Mouse (Mus musculus) ES-E14 (cell line): ENCODE measurements around the gene Ptprm. TPM values are rescaled to one million over a fixed set of nuclear protein-coding genes. Genes with fewer than 3 reads are reported as not detected.

Experiments used
- DNase-seq: peaks from one replicate; pipeline ENCODE4 v3.0.0-alpha.2; 2013; ENCODE audit warnings: low read depth, low spot score
- H3K27ac ChIP-seq: 2 replicates; pipeline ENCODE4 v1.5.1; 2012; ENCODE audit warnings: low read depth, mild to moderate bottlenecking, low read length, moderate library complexity, mixed read lengths; ENCODE audit not compliant: poor library complexity, insufficient read depth, severe bottlenecking
- H3K36me3 ChIP-seq: 2 replicates; pipeline ENCODE4 v1.6.1; 2012; ENCODE audit warnings: mild to moderate bottlenecking, low read length, moderate library complexity, mixed read lengths; ENCODE audit not compliant: control insufficient read depth, poor library complexity, insufficient read depth, severe bottlenecking
- H3K4me1 ChIP-seq, 2 experiments: fragments of 150-350 bp in 1 of 2; sonication (generic) in 1 of 2; 2 replicates each; pipeline ENCODE4 v1.6.1; 2012; ENCODE audit warnings: low read length in 2 of 2, mild to moderate bottlenecking in 1 of 2, mixed read lengths in 1 of 2; ENCODE audit not compliant: control insufficient read depth in 2 of 2, insufficient read depth in 2 of 2, poor library complexity in 1 of 2
- H3K4me3 ChIP-seq, 2 experiments: fragments of 150-350 bp in 1 of 2; sonication (generic) in 1 of 2; 2 replicates each; pipeline ENCODE4 v1.5.1; 2012; ENCODE audit warnings: low read length in 2 of 2, low read depth in 1 of 2, mild to moderate bottlenecking in 1 of 2, mixed read lengths in 1 of 2; ENCODE audit not compliant: insufficient read depth in 1 of 2, poor library complexity in 1 of 2, severe bottlenecking in 1 of 2
- H3K9ac ChIP-seq: 2 replicates; pipeline ENCODE4 v1.6.1; 2012; ENCODE audit warnings: low read depth, mild to moderate bottlenecking, low read length, mixed read lengths; ENCODE audit not compliant: poor library complexity, insufficient read depth, severe bottlenecking
- H3K9me3 ChIP-seq: fragments of 150-350 bp; sonication (generic); 2 replicates; pipeline ENCODE4 v1.6.1; 2012; ENCODE audit warnings: low read depth, mild to moderate bottlenecking, low read length; ENCODE audit not compliant: control insufficient read depth, insufficient read depth
- CHD2 ChIP-seq: IDR thresholded peaks from 2 replicates; pipeline ENCODE4 v1.6.1; 2014; ENCODE audit warnings: mild to moderate bottlenecking, low read depth, low read length, inconsistent platforms
- HCFC1 ChIP-seq: IDR thresholded peaks from 2 replicates; pipeline ENCODE4 v1.6.1; 2012; ENCODE audit warnings: low read length, inconsistent platforms, borderline replicate concordance; ENCODE audit not compliant: insufficient read depth
- MAFK ChIP-seq: IDR thresholded peaks from 2 replicates; pipeline ENCODE4 v1.6.1; 2014; ENCODE audit warnings: mild to moderate bottlenecking, low read depth, low read length, inconsistent platforms; ENCODE audit not compliant: insufficient read depth
- ZC3H11A ChIP-seq: IDR thresholded peaks from 2 replicates; pipeline ENCODE4 v1.6.1; 2012; ENCODE audit warnings: low read depth, mild to moderate bottlenecking, inconsistent platforms, low read length, borderline replicate concordance
- ZNF384 ChIP-seq: IDR thresholded peaks from 2 replicates; pipeline ENCODE4 v1.6.1; 2012; ENCODE audit warnings: low read depth, low read length, inconsistent platforms
- in situ Hi-C, 2 experiments: fragments of 600-800 bp; cut with MboI; formaldehyde crosslinking; loops; one replicate each; pipeline ENCODE4 v1.15.1; 2025; ENCODE audit warnings: low sequenced_read_pairs in 2 of 2, inconsistent platforms in 1 of 2; ENCODE audit not compliant: unreplicated experiment in 2 of 2
- total RNA-seq: library from RNA; depleted of rRNA; stranded (reverse); fragments of 300-350 nt; gene quantifications from 2 replicates; pipeline ENCODE4 v1.2.3, GENCODE M21; 2012

Gene Ptprm
- total RNA-seq, 1 experiment: 2.9 TPM

GRCm38 (mm10) chr17:67363377-67364070 is 9.3 kb upstream of the Ptprm start:
- no peaks in the 10 kb centered on the region for H3K4me1 ChIP-seq
- no peak for DNase-seq
- no peaks in the 10 kb centered on the region for H3K36me3 ChIP-seq
- TF ChIP-seq ZNF384 (peak; percentile 70), CHD2 (no peak)
- H3K9me3 ChIP-seq: no peaks in the 10 kb centered on the region
- no peak overlapping the region for H3K4me3 ChIP-seq
- H3K9ac ChIP-seq: no peak overlapping the region
- H3K27ac ChIP-seq: no peak overlapping the region
- in situ Hi-C loops: no loop called here

GRCm38 (mm10) chr17:67362131-67362530 is 7.9 kb upstream of the Ptprm start:
- H3K9me3 ChIP-seq: no peaks in the 10 kb centered on the region
- H3K4me1 ChIP-seq: no peaks in the 10 kb centered on the region
- in situ Hi-C loops: no loop called here
- no peaks in the 10 kb centered on the region for H3K36me3 ChIP-seq
- no peak for DNase-seq
- TF ChIP-seq HCFC1 (no peak), ZC3H11A (no peak), MAFK (no peak), ZNF384 (no peak), CHD2 (no peak)
- H3K4me3 ChIP-seq: no peak overlapping the region
- no peak overlapping the region for H3K27ac ChIP-seq
- no peak overlapping the region for H3K9ac ChIP-seq

- in situ Hi-C loops: no loop called here
- Histone ChIP-seq H3K9me3 (no peaks in the 10 kb centered on the region), H3K36me3 (no peaks in the 10 kb centered on the region), H3K4me3 (no peak overlapping the region), H3K4me1 (no peaks in the 10 kb centered on the region), H3K27ac (no peak overlapping the region), H3K9ac (no peak overlapping the region)
- TF ChIP-seq MAFK: no peak
- no peak for TF ChIP-seq HCFC1
- no peak for TF ChIP-seq CHD2
- DNase-seq: no peak
Measured at GRCm38 (mm10) chr17:67360606-67361005, 6.3 kb upstream of the Ptprm start.

- H3K27ac ChIP-seq: no peak overlapping the region
- H3K4me1 ChIP-seq: no peaks in the 10 kb centered on the region
- no peaks in the 10 kb centered on the region for H3K36me3 ChIP-seq
- TF ChIP-seq MAFK (no peak), HCFC1 (no peak), CHD2 (no peak), ZNF384 (no peak), ZC3H11A (no peak)
- no peak overlapping the region for H3K9ac ChIP-seq
- DNase-seq: no peak
- no peaks in the 10 kb centered on the region for H3K9me3 ChIP-seq
- H3K4me3 ChIP-seq: no peak overlapping the region
- in situ Hi-C loops: no loop called here
Measured at GRCm38 (mm10) chr17:67359578-67359977, 5.3 kb upstream of the Ptprm start.

- Histone ChIP-seq H3K4me1 (no peaks in the 10 kb centered on the region), H3K9ac (no peak overlapping the region), H3K27ac (no peak overlapping the region), H3K4me3 (no peak overlapping the region), H3K36me3 (no peaks in the 10 kb centered on the region), H3K9me3 (no peaks in the 10 kb centered on the region)
- DNase-seq: no peak
- in situ Hi-C loops: no loop called here
- TF ChIP-seq CHD2 (no peak), HCFC1 (no peak)
Measured at GRCm38 (mm10) chr17:67358541-67358940, 4.3 kb upstream of the Ptprm start.
